Mouse (Mus musculus): ENCODE data around the gene Tead4. TPM values are rescaled to one million over a fixed set of nuclear protein-coding genes. Genes with fewer than 3 reads are reported as not detected.

The Tead4 gene
- polyA plus RNA-seq, 1 experiment: 70.9 TPM

- peaks cover 4% of the 10 kb centered on the region for H3K36me3 ChIP-seq (ENCODE audit: control insufficient read depth, insufficient read depth)
- no peak overlapping the region for H3ac ChIP-seq (ENCODE audit: control insufficient read depth, insufficient read length)
- no peak overlapping the region for H3K4me3 ChIP-seq
- no peak for TF ChIP-seq SRF (IDR thresholded peaks at IDR 0.05; ENCODE audit: control insufficient read depth, insufficient read length, low read depth)
- no peak for TF ChIP-seq E2F4 (IDR thresholded peaks at IDR 0.05; ENCODE audit: insufficient read depth)
- no peak for TF ChIP-seq POLR2AphosphoS2 (IDR thresholded peaks at IDR 0.05; ENCODE audit: insufficient read length, low read depth)
- no peak for TF ChIP-seq TCF12 (IDR thresholded peaks at IDR 0.05; ENCODE audit: insufficient read depth, poor library complexity, severe bottlenecking)
- TF ChIP-seq MYOD1 (IDR thresholded peaks at IDR 0.05; ENCODE audit: control insufficient read depth in 1 of 3, insufficient read length in 2 of 3, low read depth in 2 of 3): no peak
- TF ChIP-seq TCF3 (IDR thresholded peaks at IDR 0.05; ENCODE audit: insufficient read length, low read depth): no peak
- TF ChIP-seq POLR2A (IDR thresholded peaks at IDR 0.05; ENCODE audit: insufficient read length, low read depth): no peak
- no peak for TF ChIP-seq MYOG (IDR thresholded peaks at IDR 0.05; ENCODE audit: control insufficient read depth in 1 of 3, insufficient read depth in 1 of 3, insufficient read length in 2 of 3, low read depth in 2 of 3)
- no peak for TF ChIP-seq MAX (IDR thresholded peaks at IDR 0.05; ENCODE audit: low read depth)
- TF ChIP-seq REST (IDR thresholded peaks at IDR 0.05; ENCODE audit: insufficient read depth, insufficient read length): no peak
- TF ChIP-seq CEBPB (IDR thresholded peaks at IDR 0.05; ENCODE audit: insufficient read depth, poor library complexity, severe bottlenecking): no peak
- no peak for TF ChIP-seq USF1 (IDR thresholded peaks at IDR 0.05; ENCODE audit: low read depth)
- H3K79me2 ChIP-seq (ENCODE audit: control insufficient read depth, insufficient read depth): peaks cover 4% of the 10 kb centered on the region
- H3K27me3 ChIP-seq (ENCODE audit: control insufficient read depth, insufficient read depth, insufficient read length): no peaks in the 10 kb centered on the region
- no peak overlapping the region for H3K4me2 ChIP-seq (ENCODE audit: low read depth)
Measured at GRCm38 (mm10) chr6:128341956-128342723, 41.5 kb upstream of the Tead4 start.

DNA sequence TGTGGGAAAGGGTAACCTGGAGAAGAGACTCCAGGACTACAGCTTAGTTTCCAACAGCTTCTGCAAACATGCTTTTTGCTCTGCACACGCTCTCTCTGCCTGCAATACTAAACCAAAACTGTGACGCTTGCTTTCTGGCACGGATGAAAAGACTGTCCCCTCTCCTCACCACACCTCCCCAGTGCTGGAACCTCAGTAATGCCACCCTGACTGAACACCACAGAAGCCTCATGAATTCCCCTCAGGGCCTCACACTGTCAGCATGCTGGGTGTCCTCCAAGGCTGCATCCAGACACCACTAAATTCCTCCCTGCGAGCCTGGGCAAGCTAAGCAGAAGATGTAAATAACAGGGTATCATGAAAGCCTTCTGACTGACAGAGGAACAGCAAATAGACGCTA, 38.3 kb upstream of the Tead4 start:
- no peaks in the 10 kb centered on the region for H3K27me3 ChIP-seq (ENCODE audit: control insufficient read depth, insufficient read depth, insufficient read length)
- H3K79me2 ChIP-seq (ENCODE audit: control insufficient read depth, insufficient read depth): no peaks in the 10 kb centered on the region
- TF ChIP-seq MYOG (IDR thresholded peaks at IDR 0.05; ENCODE audit: control insufficient read depth in 1 of 3, insufficient read depth in 1 of 3, insufficient read length in 2 of 3, low read depth in 2 of 3): no peak
- no peak for TF ChIP-seq MAX (IDR thresholded peaks at IDR 0.05; ENCODE audit: low read depth)
- no peak for TF ChIP-seq MYOD1 (IDR thresholded peaks at IDR 0.05; ENCODE audit: control insufficient read depth in 1 of 3, insufficient read length in 2 of 3, low read depth in 2 of 3)
- no peak for TF ChIP-seq USF1 (IDR thresholded peaks at IDR 0.05; ENCODE audit: low read depth)
- TF ChIP-seq TCF3 (IDR thresholded peaks at IDR 0.05; ENCODE audit: insufficient read length, low read depth): no peak
- TF ChIP-seq POLR2A (IDR thresholded peaks at IDR 0.05; ENCODE audit: insufficient read length, low read depth): no peak
- no peak for TF ChIP-seq SRF (IDR thresholded peaks at IDR 0.05; ENCODE audit: control insufficient read depth, insufficient read length, low read depth)
- TF ChIP-seq REST (IDR thresholded peaks at IDR 0.05; ENCODE audit: insufficient read depth, insufficient read length): no peak
- no peak for TF ChIP-seq E2F4 (IDR thresholded peaks at IDR 0.05; ENCODE audit: insufficient read depth)
- TF ChIP-seq POLR2AphosphoS2 (IDR thresholded peaks at IDR 0.05; ENCODE audit: insufficient read length, low read depth): no peak
- no peak for TF ChIP-seq TCF12 (IDR thresholded peaks at IDR 0.05; ENCODE audit: insufficient read depth, poor library complexity, severe bottlenecking)
- no peak for TF ChIP-seq CEBPB (IDR thresholded peaks at IDR 0.05; ENCODE audit: insufficient read depth, poor library complexity, severe bottlenecking)
- H3ac ChIP-seq (ENCODE audit: control insufficient read depth, insufficient read length): no peak overlapping the region
- no peak overlapping the region for H3K4me3 ChIP-seq
- H3K36me3 ChIP-seq (ENCODE audit: control insufficient read depth, insufficient read depth): peaks cover 4% of the 10 kb centered on the region
- H3K4me2 ChIP-seq (ENCODE audit: low read depth): no peak overlapping the region

DNA sequence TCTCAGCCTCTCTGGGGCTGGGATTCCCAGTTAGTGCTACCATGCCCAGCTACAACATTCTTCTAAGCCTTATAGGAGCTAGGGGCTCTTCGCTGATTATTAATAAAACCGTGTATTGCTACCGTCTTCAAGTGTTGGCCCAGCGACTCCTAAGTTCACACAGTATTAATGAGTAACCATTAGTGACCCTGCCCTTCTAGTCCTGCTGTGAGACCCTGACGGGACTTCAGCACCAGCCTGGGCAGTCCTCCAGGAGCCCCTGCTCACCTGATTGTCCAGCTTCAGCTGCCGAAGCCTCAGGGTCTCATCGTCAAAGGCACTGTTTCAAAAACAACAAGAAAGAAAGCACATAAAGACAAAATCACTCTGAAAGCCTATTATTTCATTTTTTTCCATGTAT, 36.8 kb upstream of the Tead4 start:
- no peaks in the 10 kb centered on the region for H3K79me2 ChIP-seq (ENCODE audit: control insufficient read depth, insufficient read depth)
- peaks cover 9% of the 10 kb centered on the region for H3K36me3 ChIP-seq (ENCODE audit: control insufficient read depth, insufficient read depth)
- no peak overlapping the region for H3K4me3 ChIP-seq
- no peaks in the 10 kb centered on the region for H3K27me3 ChIP-seq (ENCODE audit: control insufficient read depth, insufficient read depth, insufficient read length)
- H3ac ChIP-seq (ENCODE audit: control insufficient read depth, insufficient read length): no peak overlapping the region
- no peak overlapping the region for H3K4me2 ChIP-seq (ENCODE audit: low read depth)
- no peak for TF ChIP-seq USF1 (IDR thresholded peaks at IDR 0.05; ENCODE audit: low read depth)
- TF ChIP-seq E2F4 (IDR thresholded peaks at IDR 0.05; ENCODE audit: insufficient read depth): no peak
- no peak for TF ChIP-seq MYOG (IDR thresholded peaks at IDR 0.05; ENCODE audit: control insufficient read depth in 1 of 3, insufficient read depth in 1 of 3, insufficient read length in 2 of 3, low read depth in 2 of 3)
- no peak for TF ChIP-seq POLR2A (IDR thresholded peaks at IDR 0.05; ENCODE audit: insufficient read length, low read depth)
- no peak for TF ChIP-seq REST (IDR thresholded peaks at IDR 0.05; ENCODE audit: insufficient read depth, insufficient read length)
- TF ChIP-seq SRF (IDR thresholded peaks at IDR 0.05; ENCODE audit: control insufficient read depth, insufficient read length, low read depth): no peak

- H3K4me3 ChIP-seq: no peak overlapping the region
- H3ac ChIP-seq (ENCODE audit: control insufficient read depth, insufficient read length): no peak overlapping the region
- H3K79me2 ChIP-seq (ENCODE audit: control insufficient read depth, insufficient read depth): no peaks in the 10 kb centered on the region
- TF ChIP-seq MYOG (IDR thresholded peaks at IDR 0.05; ENCODE audit: control insufficient read depth in 1 of 3, insufficient read depth in 1 of 3, insufficient read length in 2 of 3, low read depth in 2 of 3) (no peak), TCF12 (IDR thresholded peaks at IDR 0.05; ENCODE audit: insufficient read depth, poor library complexity, severe bottlenecking) (no peak), REST (IDR thresholded peaks at IDR 0.05; ENCODE audit: insufficient read depth, insufficient read length) (no peak), TCF3 (IDR thresholded peaks at IDR 0.05; ENCODE audit: insufficient read length, low read depth) (no peak), MYOD1 (IDR thresholded peaks at IDR 0.05; ENCODE audit: control insufficient read depth in 1 of 3, insufficient read length in 2 of 3, low read depth in 2 of 3) (no peak), USF1 (IDR thresholded peaks at IDR 0.05; ENCODE audit: low read depth) (no peak), SRF (IDR thresholded peaks at IDR 0.05; ENCODE audit: control insufficient read depth, insufficient read length, low read depth) (no peak), E2F4 (IDR thresholded peaks at IDR 0.05; ENCODE audit: insufficient read depth) (no peak), POLR2AphosphoS2 (IDR thresholded peaks at IDR 0.05; ENCODE audit: insufficient read length, low read depth) (no peak), MAX (IDR thresholded peaks at IDR 0.05; ENCODE audit: low read depth) (no peak), CEBPB (IDR thresholded peaks at IDR 0.05; ENCODE audit: insufficient read depth, poor library complexity, severe bottlenecking) (no peak), POLR2A (IDR thresholded peaks at IDR 0.05; ENCODE audit: insufficient read length, low read depth) (no peak)
- no peak overlapping the region for H3K4me2 ChIP-seq (ENCODE audit: low read depth)
- peaks cover 25% of the 10 kb centered on the region for H3K36me3 ChIP-seq (ENCODE audit: control insufficient read depth, insufficient read depth)
- H3K27me3 ChIP-seq (ENCODE audit: control insufficient read depth, insufficient read depth, insufficient read length): no peaks in the 10 kb centered on the region
Measured at GRCm38 (mm10) chr6:128334397-128335124, 33.9 kb upstream of the Tead4 start.
